Mouse (Mus musculus) G1E (cell line): ENCODE measurements around the gene Pde10a.

Experiments used
- CTCF ChIP-seq: IDR thresholded peaks from 2 replicates; pipeline ENCODE4 v1.5.1; 2012; ENCODE audit warnings: low read depth, low read length, inconsistent platforms, mixed read lengths
- GATA1 ChIP-seq: IDR thresholded peaks from 2 replicates; pipeline ENCODE4 v1.6.1; 2012; ENCODE audit warnings: borderline replicate concordance, low read length, inconsistent platforms, mixed read lengths
- TAL1 ChIP-seq: conservative IDR thresholded peaks from 2 replicates; pipeline ENCODE4 v1.6.1; 2012; ENCODE audit warnings: low read depth, low read length, inconsistent platforms, mixed read lengths

GRCm38 (mm10) chr17:8592427-8593277 lies 67.5 kb downstream of the Pde10a start:
- TF ChIP-seq CTCF (no peak), GATA1 (no peak), TAL1 (no peak)
